Mouse (Mus musculus): Measurements from ENCODE around the gene Vma21. TPM values are rescaled to one million over a fixed set of nuclear protein-coding genes. Genes with fewer than 3 reads are reported as not detected.

The Vma21 gene
- 44.3 and 49.2 TPM in 2 replicates for polyA plus RNA-seq (2016; fragmentation: Nextera tagmentation; extraction: Ambion mirVana)

DNA sequence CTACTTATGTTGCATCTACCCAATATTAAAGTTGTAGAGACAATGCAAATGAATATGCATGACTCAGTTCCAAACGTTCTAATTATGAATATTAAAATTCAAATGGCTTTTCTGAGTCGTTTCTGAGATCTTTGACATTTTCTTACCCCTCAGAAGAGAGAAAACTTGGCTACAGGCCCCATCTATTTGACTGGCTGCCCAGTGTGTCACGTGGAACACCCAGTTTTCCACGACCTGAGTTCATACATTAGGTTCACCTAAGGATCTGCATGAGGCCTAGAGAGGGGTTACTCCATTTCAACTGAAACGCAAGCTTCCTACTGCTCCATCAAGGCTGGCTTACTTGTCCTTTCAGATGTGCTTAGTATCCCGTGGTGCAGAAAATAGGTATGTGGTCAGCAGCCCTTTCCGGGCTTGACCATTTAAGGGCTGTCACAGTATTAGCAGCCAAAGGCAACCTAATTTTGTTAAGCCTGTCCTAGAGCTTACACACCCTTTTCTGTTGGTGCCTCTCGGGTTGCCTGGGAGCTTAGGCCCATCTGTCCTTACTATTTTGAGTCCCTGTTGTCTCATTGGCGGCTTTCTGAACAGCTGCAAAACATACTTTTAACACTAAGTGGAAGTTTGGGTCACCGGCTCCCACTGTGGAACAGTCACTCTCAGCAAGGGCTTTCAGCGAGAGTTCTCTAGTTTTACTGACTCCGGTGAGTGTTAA lies at the start of gene Vma21:
Gene Vma21, plus strand, starts transcription at position 294 of the 715 bp plus-strand sequence.
- H3K4me1 ChIP-seq, result peaks cover 6% of the 10 kb centered on the region
- no peaks in the 10 kb centered on the region for H3K27me3 ChIP-seq (ENCODE audit: low read depth, poor library complexity, severe bottlenecking)
- H3K27ac ChIP-seq (replicated peaks), result peak within 1 kb of the TSS; percentile 90
- no peaks in the 10 kb centered on the region for H3K9me3 ChIP-seq (replicated peaks)
- WGBS, result 34% methylated on average over 12 of the region's 12 CpGs
- no peak for DNase-seq (ENCODE audit: low spot score)
- H3K4me3 ChIP-seq, result peak within 1 kb of the TSS; percentile 70
- no peaks in the 10 kb centered on the region for H3K36me3 ChIP-seq

DNA sequence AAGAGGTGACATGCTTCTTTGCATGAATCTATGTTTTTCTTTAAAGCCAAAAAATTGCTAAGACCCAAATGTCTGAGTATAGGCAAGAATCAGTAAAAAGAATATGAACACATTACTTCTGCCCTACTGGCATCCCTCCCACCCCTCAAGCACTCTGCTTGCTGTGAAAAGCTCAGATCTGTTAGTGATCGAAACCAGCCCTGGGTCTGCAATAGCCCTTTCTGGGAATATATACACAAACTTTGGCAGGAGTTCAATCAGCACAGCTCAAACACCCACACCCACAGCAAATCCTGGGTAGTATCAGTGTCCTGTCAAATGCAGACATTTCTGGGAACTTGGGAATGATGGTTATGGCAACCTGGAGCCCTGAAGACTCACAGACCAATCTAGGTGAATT lies 47.8 kb upstream of the Vma21 start:
- 93% methylated on average over 1 of the region's 1 CpGs for WGBS

DNA sequence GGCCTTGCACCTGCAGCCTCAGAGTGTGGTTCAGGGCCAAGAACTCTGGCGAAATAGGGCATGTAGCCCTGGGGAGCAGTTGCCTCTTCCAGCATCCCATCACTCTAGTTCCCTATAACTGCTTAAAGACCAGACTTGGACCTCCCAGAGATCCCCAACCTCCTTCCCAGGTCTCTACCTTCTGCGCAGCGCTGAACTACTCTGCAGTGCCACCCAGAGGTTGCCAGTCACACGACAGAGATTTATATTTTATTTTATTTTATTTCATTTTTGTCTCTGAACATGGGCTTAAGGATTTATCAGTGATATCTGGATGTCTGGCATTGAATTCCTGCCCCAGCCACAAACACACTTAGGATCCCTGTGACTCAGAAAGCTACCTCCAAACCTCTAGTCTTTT lies 24.6 kb upstream of the Vma21 start:
- no peaks in the 10 kb centered on the region for H3K36me3 ChIP-seq
- H3K4me1 ChIP-seq, result no peaks in the 10 kb centered on the region
- DNase-seq (ENCODE audit: low spot score), result no peak
- H3K27me3 ChIP-seq (ENCODE audit: low read depth, poor library complexity, severe bottlenecking), result peaks cover 8% of the 10 kb centered on the region; the same call in 1 of the 2 replicates
- no peak overlapping the region for H3K4me3 ChIP-seq
- WGBS, result 11% methylated on average over 4 of the region's 4 CpGs
- no peak overlapping the region for H3K27ac ChIP-seq (replicated peaks)
- no peaks in the 10 kb centered on the region for H3K9me3 ChIP-seq (replicated peaks)

More for the DNA sequence above, 47.8 kb upstream of the Vma21 start:
- no peaks in the 10 kb centered on the region for H3K4me1 ChIP-seq
- H3K27me3 ChIP-seq (ENCODE audit: low read depth, poor library complexity, severe bottlenecking), result no peaks in the 10 kb centered on the region
- no peak overlapping the region for H3K4me3 ChIP-seq
- H3K9me3 ChIP-seq (replicated peaks), result no peaks in the 10 kb centered on the region
- H3K36me3 ChIP-seq, result no peaks in the 10 kb centered on the region
- DNase-seq (ENCODE audit: low spot score), result no peak
- no peak overlapping the region for H3K27ac ChIP-seq (replicated peaks)

DNA sequence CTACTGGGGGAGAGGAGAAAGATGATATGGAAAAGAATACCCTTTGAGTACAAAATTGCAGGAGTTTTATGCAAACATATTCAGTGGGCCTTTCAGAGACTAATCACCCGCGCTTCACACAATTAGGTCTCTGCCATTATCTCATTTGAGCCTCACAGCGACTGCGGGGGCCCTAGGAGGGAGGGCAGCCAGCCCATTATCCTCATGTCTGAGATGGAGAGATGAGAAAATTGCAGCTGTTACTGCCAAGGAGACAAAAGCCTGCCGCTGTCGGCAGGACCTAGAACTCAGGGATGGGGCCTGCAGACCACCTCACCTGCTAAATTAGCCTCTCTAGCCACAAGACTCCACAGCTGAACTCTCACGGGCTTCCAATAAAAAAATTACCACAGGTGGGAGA lies 18.0 kb upstream of the Vma21 start:
- no peak overlapping the region for H3K27ac ChIP-seq (replicated peaks)
- no peaks in the 10 kb centered on the region for H3K36me3 ChIP-seq
- H3K4me1 ChIP-seq, result 0 out of 2 replicates have a peak, but pooled peaks cover 3% of the 10 kb centered on the region
- 66% methylated on average over 7 of the region's 7 CpGs for WGBS
- no peaks in the 10 kb centered on the region for H3K9me3 ChIP-seq (replicated peaks)
- no peak overlapping the region for H3K4me3 ChIP-seq
- H3K27me3 ChIP-seq (ENCODE audit: low read depth, poor library complexity, severe bottlenecking), result no peaks in the 10 kb centered on the region; the same call in 1 of the 2 replicates
- no peak for DNase-seq (ENCODE audit: low spot score)

DNA sequence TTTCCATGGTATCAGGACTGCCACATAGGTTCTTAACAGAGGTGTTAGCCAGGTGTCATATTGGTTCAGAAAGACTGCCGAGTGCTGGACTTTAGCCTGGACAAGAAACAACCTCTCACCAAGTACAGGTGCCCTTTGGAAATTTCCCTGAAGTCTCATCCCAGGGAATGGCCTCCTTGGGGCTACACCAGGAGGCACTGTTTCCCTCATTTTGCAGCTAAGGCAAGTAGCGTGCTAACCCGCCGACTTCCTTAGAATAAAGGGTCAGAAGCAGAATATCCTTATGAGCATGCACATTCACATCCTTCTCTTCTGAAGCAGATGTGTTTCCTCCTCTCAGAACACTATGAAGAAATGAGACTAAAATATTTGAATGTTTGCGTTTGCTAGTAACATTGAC lies 16.8 kb upstream of the Vma21 start:
- H3K27me3 ChIP-seq (ENCODE audit: low read depth, poor library complexity, severe bottlenecking), result no peaks in the 10 kb centered on the region; the same call in 1 of the 2 replicates
- no peak for DNase-seq (ENCODE audit: low spot score)
- H3K4me1 ChIP-seq, result 0 out of 2 replicates have a peak, but pooled peaks cover 3% of the 10 kb centered on the region
- H3K9me3 ChIP-seq (replicated peaks), result no peaks in the 10 kb centered on the region
- no peak overlapping the region for H3K27ac ChIP-seq (replicated peaks)
- WGBS, result 65% methylated on average over 5 of the region's 5 CpGs
- no peaks in the 10 kb centered on the region for H3K36me3 ChIP-seq
- H3K4me3 ChIP-seq, result no peak overlapping the region

DNA sequence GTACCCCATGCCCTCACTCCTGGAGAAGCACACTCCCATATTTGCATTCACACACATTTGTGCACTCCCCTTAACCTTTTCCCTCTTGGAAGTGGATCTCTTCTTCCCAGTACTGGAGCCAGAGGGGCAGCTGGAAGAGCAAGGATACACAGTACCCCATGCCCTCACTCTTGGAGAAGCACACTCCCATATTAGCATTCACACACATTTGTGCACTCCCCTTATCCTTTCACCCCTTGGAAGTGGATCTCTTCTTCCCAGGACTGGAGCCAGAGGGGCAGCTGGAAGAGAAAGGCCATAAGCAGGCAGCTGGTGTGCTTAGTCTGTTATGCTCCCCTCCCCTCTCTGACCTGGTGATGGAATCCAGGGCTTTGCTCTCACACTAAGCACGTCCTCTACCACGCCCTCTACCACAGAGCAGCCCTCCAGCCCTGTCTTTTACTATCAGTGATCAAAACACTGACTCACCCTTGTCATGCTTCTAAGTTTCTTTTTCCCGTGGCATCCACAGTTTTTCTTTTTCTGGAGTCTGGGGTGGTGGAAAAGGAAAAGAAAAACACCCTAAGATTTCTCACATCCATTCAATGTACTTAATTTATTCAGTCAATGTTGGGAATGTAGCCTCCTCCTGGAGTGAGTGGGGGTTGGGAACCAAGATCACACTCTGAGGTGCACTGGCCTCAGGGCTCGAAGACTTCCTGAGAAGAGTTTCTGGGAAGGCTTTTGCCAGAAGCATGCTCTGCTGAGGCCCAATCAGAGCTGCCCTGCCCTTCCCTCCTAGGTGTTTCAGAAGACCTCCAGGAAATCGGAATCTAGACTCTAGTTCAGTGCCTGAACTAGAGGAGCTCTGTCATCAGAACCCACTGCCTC lies 3.5 kb upstream of the Vma21 start:
- Histone ChIP-seq H3K4me3 (no peak overlapping the region), H3K27ac (replicated peaks) (no peak overlapping the region), H3K9me3 (replicated peaks) (no peaks in the 10 kb centered on the region), H3K4me1 (peaks cover 3% of the 10 kb centered on the region), H3K27me3 (ENCODE audit: low read depth, poor library complexity, severe bottlenecking) (no peaks in the 10 kb centered on the region), H3K36me3 (no peaks in the 10 kb centered on the region)
- DNase-seq (ENCODE audit: low spot score), result peak; percentile 11
- 50% methylated on average over 5 of the region's 5 CpGs for WGBS

DNA sequence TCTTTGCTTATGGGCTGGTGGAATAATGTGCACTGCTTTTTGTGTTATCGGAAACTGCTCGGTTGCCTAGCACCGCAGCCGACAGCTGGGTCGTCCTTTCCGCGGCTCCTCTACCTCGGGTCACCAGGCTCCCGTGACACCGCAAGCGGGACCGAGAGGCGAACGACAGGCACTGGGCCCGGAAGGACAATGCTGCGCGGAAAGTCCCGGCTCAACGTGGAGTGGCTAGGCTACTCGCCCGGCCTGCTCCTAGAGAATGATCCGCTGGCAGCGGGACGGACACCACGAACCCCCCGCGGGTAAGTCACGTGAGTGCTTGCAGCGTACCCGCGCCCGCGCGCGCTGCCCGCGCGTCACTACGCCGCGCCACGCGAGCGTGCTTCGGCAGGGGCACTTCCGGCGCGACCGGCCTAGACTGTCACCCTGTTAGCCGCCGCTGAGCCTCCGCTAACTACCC lies 705 bp downstream of the Vma21 start:
- 21% methylated on average over 52 of the region's 52 CpGs for whole genome bisulfite sequencing
- Histone ChIP-seq H3K36me3 (no peaks in the 10 kb centered on the region), H3K9me3 (replicated peaks) (no peaks in the 10 kb centered on the region), H3K27me3 (ENCODE audit: low read depth, poor library complexity, severe bottlenecking) (no peaks in the 10 kb centered on the region), H3K4me1 (peaks cover 6% of the 10 kb centered on the region), H3K4me3 (peak overlapping the region; percentile 70), H3K27ac (replicated peaks) (peak overlapping the region; percentile 90)
- peak; percentile 80 for DNase-seq (ENCODE audit: low spot score)

DNA sequence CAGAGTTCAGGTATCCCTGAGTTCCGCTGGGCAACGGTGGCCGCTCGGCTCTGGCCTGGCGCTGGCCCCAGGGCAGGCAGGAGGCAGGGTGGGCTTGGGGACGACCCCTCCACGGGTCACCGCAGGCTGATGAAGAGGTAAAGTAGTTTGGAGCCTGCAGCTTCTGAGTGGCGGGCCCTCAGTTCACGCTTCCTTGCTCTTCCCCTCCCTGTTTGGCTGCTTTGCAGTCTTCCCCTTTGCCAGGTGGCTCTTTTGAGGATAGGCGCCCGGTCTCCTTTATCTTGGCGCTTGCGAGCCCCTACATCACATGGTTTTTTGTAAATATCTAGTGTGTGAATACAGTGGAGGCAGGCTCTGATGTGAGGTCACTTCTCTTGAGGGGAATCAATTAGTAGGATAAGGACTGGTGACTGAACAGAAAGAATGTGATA lies 1.2 kb downstream of the Vma21 start:
- H3K27me3 ChIP-seq (ENCODE audit: low read depth, poor library complexity, severe bottlenecking), result no peaks in the 10 kb centered on the region
- H3K4me1 ChIP-seq, result peaks cover 6% of the 10 kb centered on the region
- H3K4me3 ChIP-seq, result peak overlapping the region; percentile 70
- no peaks in the 10 kb centered on the region for H3K36me3 ChIP-seq
- no peaks in the 10 kb centered on the region for H3K9me3 ChIP-seq (replicated peaks)
- WGBS, result 20% methylated on average over 14 of the region's 14 CpGs
- no peak for DNase-seq (ENCODE audit: low spot score)
- H3K27ac ChIP-seq (replicated peaks), result peak overlapping the region; percentile 90

DNA sequence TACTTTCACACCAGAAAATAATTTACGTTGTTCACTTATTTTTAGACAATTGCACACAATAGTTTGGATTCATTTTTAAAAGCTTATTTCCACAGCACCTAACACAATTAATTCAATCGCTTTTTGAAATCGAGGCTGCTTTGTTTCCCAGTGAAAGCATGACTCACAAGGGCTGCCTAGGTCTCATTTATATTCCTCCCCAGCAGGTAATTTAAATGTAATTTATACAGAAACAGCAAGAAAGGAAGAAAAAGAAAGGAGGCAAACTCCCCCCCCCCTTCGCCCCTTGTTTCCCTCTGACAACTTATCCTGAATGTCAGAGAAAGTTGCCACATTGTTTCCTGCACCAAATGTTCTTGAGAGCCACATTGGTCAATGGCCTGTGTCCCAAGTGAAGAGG lies 23.2 kb downstream of the Vma21 start:
- H3K27ac ChIP-seq (replicated peaks), result no peak overlapping the region
- DNase-seq (ENCODE audit: low spot score), result no peak
- no peaks in the 10 kb centered on the region for H3K4me1 ChIP-seq
- no peaks in the 10 kb centered on the region for H3K27me3 ChIP-seq (ENCODE audit: low read depth, poor library complexity, severe bottlenecking)
- no peaks in the 10 kb centered on the region for H3K36me3 ChIP-seq
- no peaks in the 10 kb centered on the region for H3K9me3 ChIP-seq (replicated peaks)
- no peak overlapping the region for H3K4me3 ChIP-seq
- WGBS, result 71% methylated on average over 4 of the region's 4 CpGs

DNA sequence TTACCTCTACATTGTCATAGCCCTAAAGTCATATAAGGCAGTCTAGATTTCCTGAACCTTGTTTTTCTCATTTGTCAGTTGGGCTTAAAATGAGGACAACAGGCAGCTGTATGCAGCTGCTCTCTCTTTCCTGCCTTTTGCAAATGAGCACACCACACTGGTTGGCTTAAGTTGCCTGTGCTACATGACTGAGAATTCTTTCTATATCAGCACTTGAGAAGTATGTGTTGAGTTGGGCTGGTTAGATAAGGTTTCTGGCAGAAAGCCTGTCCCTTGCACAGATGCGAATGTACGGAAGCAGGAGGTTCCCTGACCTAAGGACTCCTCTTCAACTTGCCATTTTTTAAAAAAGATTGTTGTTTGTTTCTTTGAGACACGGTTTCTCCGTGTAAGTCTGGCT lies 31.0 kb downstream of the Vma21 start:
- 81% methylated on average over 4 of the region's 4 CpGs for WGBS
- H3K27me3 ChIP-seq (ENCODE audit: low read depth, poor library complexity, severe bottlenecking), result no peaks in the 10 kb centered on the region
- H3K36me3 ChIP-seq, result no peaks in the 10 kb centered on the region
- H3K27ac ChIP-seq (replicated peaks), result no peak overlapping the region
- no peak for DNase-seq (ENCODE audit: low spot score)
- H3K4me1 ChIP-seq, result no peaks in the 10 kb centered on the region
- no peak overlapping the region for H3K4me3 ChIP-seq
- no peaks in the 10 kb centered on the region for H3K9me3 ChIP-seq (replicated peaks)

DNA sequence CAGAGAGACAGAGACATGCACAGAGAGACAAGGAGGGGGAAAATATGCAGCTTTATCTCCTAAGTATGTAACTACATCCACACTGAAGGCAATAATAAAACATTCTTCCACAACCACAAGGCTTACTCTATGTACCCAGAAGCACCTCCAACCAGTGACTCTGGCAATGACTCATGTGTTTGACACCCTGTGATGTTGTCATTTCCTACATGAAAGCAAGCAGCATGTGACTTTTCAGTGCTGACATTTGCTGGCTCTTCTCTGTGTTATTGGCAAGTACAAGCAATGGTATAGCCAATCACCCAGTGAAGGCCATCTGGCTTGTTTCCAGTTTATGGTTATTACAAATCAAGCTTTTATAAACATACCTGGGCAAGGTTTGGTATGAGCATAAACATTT lies 38.1 kb downstream of the Vma21 start:
- no peak for DNase-seq (ENCODE audit: low spot score)

More for the DNA sequence above, 38.1 kb downstream of the Vma21 start:
- no peaks in the 10 kb centered on the region for H3K4me1 ChIP-seq
- no peaks in the 10 kb centered on the region for H3K36me3 ChIP-seq
- no peaks in the 10 kb centered on the region for H3K9me3 ChIP-seq (replicated peaks)
- no peak overlapping the region for H3K4me3 ChIP-seq
- H3K27me3 ChIP-seq (ENCODE audit: low read depth, poor library complexity, severe bottlenecking), result no peaks in the 10 kb centered on the region
- no peak overlapping the region for H3K27ac ChIP-seq (replicated peaks)
